Mouse (Mus musculus) hindbrain, embryonic 14.5 days (tissue): ENCODE data around the gene Pbld1. TPM values are rescaled to one million over a fixed set of nuclear protein-coding genes. Genes with fewer than 3 reads are reported as not detected.
"Not testable (repeated sequence)": the region's sequence is repeated elsewhere in the genome, so short reads cannot be mapped to it uniquely, and the experiment has no call there.

ENCODE experiments used
- ATAC-seq: fragments of 200-750 bp; cut with Nextera tagmentation; 2 replicates; pipeline ENCODE4 v1.8.0; 2017; ENCODE audit warnings: moderate number of reproducible peaks, mild to moderate bottlenecking, moderate TSS enrichment, moderate library complexity; ENCODE audit not compliant: low FRiP score
- DNase-seq: peaks from one replicate; pipeline ENCODE4 v3.0.0-alpha.2; 2015; ENCODE audit warnings: low spot score
- H3K27ac ChIP-seq: fragments of 300-500 bp; sonication (generic); 2 replicates; pipeline ENCODE4 v1.5.1; 2014; ENCODE audit warnings: mild to moderate bottlenecking, moderate library complexity
- H3K27me3 ChIP-seq: fragments of 300-500 bp; sonication (generic); 2 replicates; pipeline ENCODE4 v1.6.1; 2014; ENCODE audit warnings: mild to moderate bottlenecking, low read length, mixed read lengths; ENCODE audit not compliant: control insufficient read depth, insufficient read depth
- H3K36me3 ChIP-seq: fragments of 300-500 bp; sonication (generic); replicated peaks from 2 replicates; pipeline ENCODE4 v1.6.1; 2014; ENCODE audit not compliant: control insufficient read depth, insufficient read depth
- H3K4me1 ChIP-seq: fragments of 300-500 bp; sonication (generic); replicated peaks from 2 replicates; pipeline ENCODE4 v1.6.1; 2014; ENCODE audit warnings: antibody characterized with exemption, low read length, mixed read lengths; ENCODE audit not compliant: control insufficient read depth, insufficient read depth
- H3K4me2 ChIP-seq: fragments of 300-500 bp; sonication (generic); replicated peaks from 2 replicates; pipeline ENCODE4 v1.6.1; 2014; ENCODE audit warnings: mild to moderate bottlenecking, moderate library complexity
- H3K4me3 ChIP-seq: fragments of 300-500 bp; sonication (generic); replicated peaks from 2 replicates; pipeline ENCODE4 v1.5.1; 2014; ENCODE audit warnings: mild to moderate bottlenecking, low read length
- H3K9ac ChIP-seq: fragments of 300-500 bp; sonication (generic); 2 replicates; pipeline ENCODE4 v1.6.1; 2014
- H3K9me3 ChIP-seq: fragments of 300-500 bp; sonication (generic); 2 replicates; pipeline ENCODE4 v1.6.1; 2016; ENCODE audit warnings: low read length; ENCODE audit not compliant: control insufficient read depth
- WGBS: fragments of 180-500 bp; shearing (Covaris S2); extraction: QIAGEN DNeasy Blood & Tissue Kit; methylation state at CpG from one replicate; pipeline ENCODE4 v1.1.7; 2014; 5-methylcytosine and 5-hydroxymethylcytosine counted together
- polyA plus RNA-seq: library from polyadenylated mRNA; unstranded; fragments of >200 nt; fragmentation: Nextera tagmentation; extraction: Ambion mirVana; gene quantifications from 2 replicates; pipeline ENCODE4 v1.2.1, GENCODE M21; 2014

Gene Pbld1
- polyA plus RNA-seq, 1 experiment from 2014 or later = 0.75 TPM

DNA sequence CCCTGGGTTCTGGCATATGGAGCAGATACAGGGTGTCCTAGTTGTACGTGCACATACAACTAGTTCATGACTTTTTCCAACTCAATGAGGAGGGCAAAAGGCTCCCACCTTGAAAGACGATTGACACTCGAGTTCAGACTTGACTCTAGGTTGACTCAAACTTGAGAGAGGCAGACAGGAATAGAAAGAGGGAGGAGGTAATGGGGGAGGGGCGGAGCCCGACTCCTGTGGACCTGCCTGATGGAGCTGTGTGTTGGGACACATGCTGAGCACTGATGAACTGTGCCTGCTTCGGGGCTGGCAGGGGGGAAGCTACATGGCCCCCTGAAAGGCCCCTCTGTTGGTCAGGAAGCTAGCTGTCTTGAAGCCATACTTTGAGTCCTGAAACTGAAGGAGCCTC, 7.0 kb upstream of the Pbld1 start:
- ATAC-seq (no peak), DNase-seq (no peak)
- Histone ChIP-seq H3K9ac (no peak overlapping the region), H3K27me3 (no peaks in the 10 kb centered on the region), H3K4me3 (no peak overlapping the region), H3K27ac (no peak overlapping the region), H3K4me1 (no peaks in the 10 kb centered on the region), H3K36me3 (no peaks in the 10 kb centered on the region), H3K4me2 (no peak overlapping the region), H3K9me3 (no peaks in the 10 kb centered on the region)
- 53% methylated on average over 6 of the region's 6 CpGs for WGBS

DNA sequence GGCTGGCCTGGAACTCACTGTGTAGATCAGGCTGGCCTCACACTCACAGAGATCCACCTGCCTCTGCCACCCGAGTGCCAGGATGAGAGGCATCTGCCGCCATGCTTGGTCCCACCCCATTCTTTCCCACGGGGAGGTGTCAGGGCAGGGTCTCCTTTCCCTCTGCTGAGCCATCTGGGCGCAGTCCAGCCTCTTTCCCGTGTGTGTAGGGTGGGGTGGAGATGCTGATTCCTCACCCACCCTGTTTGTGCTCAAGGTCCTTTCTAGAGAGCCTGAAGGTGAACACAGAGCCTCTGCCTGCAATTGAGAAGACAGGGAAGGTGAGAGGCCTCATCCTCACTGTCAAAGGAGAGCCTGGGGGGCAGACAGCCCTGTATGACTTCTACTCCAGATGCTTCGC, 5.9 kb upstream of the Pbld1 start:
- H3K4me2 ChIP-seq, H3K27me3 ChIP-seq, H3K9ac ChIP-seq, H3K4me3 ChIP-seq, H3K4me1 ChIP-seq, H3K36me3 ChIP-seq, ATAC-seq, H3K27ac ChIP-seq, DNase-seq, H3K9me3 ChIP-seq: not testable (repeated sequence)
- 89% methylated on average over 6 of the region's 6 CpGs for WGBS

DNA sequence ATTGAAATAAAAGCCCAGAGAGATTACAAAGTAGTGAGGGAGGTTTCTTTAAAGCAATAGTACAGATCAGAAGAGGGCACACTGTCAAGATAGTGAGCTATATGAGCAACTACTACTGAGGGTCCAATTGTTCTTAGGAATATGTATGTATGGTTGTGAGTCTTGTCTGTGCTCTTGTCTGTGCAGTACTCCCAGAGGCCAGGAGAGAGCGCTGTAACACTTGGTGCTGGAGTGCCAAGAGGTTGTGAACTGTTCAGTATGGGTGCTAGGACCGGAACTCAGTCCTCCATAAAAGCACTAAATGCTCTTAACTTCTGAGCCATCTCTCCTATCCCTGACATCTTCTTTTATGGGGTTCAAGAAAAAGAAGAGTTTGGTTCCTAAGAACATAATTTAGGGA, 5.4 kb upstream of the Pbld1 start:
- no peaks in the 10 kb centered on the region for H3K36me3 ChIP-seq
- no peak overlapping the region for H3K4me2 ChIP-seq
- no peaks in the 10 kb centered on the region for H3K9me3 ChIP-seq
- H3K27me3 ChIP-seq = no peaks in the 10 kb centered on the region
- ATAC-seq (no peak), DNase-seq (no peak)
- no peak overlapping the region for H3K27ac ChIP-seq
- H3K9ac ChIP-seq = no peak overlapping the region
- H3K4me3 ChIP-seq = no peak overlapping the region
- 83% methylated on average over 2 of the region's 2 CpGs for WGBS
- no peaks in the 10 kb centered on the region for H3K4me1 ChIP-seq

DNA sequence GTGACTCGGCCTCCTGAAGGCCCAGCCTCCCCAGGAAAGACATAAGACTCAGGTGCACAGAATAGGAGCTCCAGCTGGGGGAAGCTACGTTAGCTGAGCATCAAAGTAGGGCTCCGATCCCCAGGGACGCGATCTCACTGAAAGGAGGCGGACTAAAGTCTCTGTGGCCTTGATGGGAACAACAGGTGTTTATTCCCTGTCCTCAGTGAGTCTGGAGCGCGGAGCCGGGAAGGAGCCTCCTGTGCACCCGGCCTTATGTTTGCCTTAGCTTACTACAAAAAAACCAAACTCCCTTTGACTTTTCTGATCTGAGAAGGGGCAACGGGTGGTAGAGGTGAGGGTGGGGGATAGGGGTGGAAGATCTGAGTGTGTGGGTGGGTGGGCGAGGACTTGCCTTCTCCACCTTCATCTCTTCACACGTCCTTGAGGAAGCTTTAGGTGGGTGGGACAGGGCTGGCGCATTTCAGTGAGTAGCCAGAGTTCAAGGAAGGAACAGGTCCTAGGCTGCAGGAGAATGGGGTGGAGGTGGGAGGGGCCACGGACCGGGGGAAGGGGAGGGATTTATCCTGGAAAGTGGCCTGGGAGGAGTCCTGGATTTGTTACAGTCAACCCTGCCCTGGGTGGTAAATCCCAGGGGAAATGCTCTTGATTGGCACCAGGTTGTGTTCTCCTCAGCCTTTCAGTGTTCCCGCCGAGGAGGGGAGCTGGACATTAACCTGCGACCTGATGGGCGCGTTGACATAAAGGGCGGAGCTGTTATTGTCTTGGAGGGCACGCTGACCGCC, 2.8 kb upstream of the Pbld1 start:
- Histone ChIP-seq H3K4me1 (no peaks in the 10 kb centered on the region), H3K27ac (no peak overlapping the region), H3K9ac (no peak overlapping the region), H3K27me3 (no peaks in the 10 kb centered on the region), H3K4me2 (no peak overlapping the region), H3K4me3 (no peak overlapping the region), H3K36me3 (no peaks in the 10 kb centered on the region), H3K9me3 (no peaks in the 10 kb centered on the region)
- DNase-seq (no peak), ATAC-seq (no peak)
- WGBS = 41% methylated on average over 24 of the region's 24 CpGs

DNA sequence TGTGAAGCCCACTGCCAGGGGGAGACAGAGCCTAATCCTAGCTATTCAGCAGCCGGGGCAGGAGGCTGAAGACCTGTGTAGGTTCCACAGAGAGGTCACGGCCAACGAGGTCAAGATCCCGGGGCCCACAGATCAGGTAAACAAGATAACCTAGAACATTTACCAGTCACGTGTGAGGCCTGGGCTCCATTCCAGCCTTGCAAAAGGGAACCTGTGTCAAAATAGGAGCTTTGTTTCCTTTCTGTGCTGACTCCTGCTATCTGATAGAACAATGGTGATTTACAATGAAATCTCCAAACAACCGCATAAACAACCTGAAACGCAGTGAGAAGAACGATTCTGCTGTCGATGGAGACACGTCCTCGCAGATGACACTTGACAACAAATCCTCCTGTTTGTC, 444 bp downstream of the Pbld1 start:
- 72% methylated on average over 11 of the region's 11 CpGs for WGBS
- no peaks in the 10 kb centered on the region for H3K36me3 ChIP-seq

DNA sequence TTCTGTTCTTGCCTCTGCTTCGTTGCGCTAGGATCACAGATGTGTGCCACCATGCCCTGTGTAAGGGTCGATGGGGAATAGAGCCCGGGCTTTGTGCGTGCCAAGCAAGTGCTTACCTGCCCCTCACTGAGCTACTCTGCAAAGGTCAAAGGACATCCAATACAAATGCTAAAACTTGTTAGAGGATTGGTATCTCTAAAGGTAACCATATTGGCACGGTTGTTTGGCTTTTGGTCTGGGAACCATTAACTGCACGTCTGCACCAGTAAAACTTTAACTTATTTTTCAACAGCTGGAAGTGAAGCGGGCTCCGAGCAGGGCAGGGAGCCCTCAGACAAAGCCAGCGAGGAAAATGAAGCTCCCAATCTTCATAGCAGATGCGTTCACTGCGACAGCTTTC, 1.3 kb downstream of the Pbld1 start:
- no peaks in the 10 kb centered on the region for H3K36me3 ChIP-seq
- no peak overlapping the region for H3K9ac ChIP-seq
- H3K9me3 ChIP-seq = no peaks in the 10 kb centered on the region
- H3K4me2 ChIP-seq = no peak overlapping the region
- WGBS = 71% methylated on average over 12 of the region's 12 CpGs
- DNase-seq = no peak
- no peak for ATAC-seq
- no peaks in the 10 kb centered on the region for H3K27me3 ChIP-seq
- no peak overlapping the region for H3K4me3 ChIP-seq
- H3K27ac ChIP-seq = no peak overlapping the region
- H3K4me1 ChIP-seq = no peaks in the 10 kb centered on the region

More for the DNA sequence above, 444 bp downstream of the Pbld1 start:
- Histone ChIP-seq H3K27ac (no peak overlapping the region), H3K4me2 (no peak overlapping the region), H3K4me1 (no peaks in the 10 kb centered on the region), H3K9ac (no peak overlapping the region), H3K9me3 (no peaks in the 10 kb centered on the region), H3K27me3 (no peaks in the 10 kb centered on the region), H3K4me3 (no peak overlapping the region)
- ATAC-seq (no peak), DNase-seq (no peak)

DNA sequence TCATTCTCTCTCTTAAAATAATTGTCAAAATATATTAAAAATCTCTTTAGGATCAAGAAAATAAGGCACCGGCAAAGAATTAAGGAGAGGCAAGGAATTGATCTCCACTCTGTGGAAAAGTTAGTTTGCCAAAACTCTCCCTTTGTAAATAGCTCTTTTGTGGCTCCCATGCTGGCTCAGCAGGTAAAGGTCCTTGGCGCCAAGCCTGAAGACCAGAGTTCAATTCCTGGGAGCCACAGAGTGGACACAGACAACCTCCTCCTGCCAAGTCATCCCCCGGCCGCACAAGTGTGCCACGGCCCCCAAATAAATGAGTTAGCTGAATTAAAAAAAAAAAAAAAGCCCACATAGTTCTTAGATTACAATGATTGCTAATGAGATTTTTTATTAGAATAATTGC, 2.7 kb downstream of the Pbld1 start:
- Histone ChIP-seq H3K27ac (no peak overlapping the region), H3K36me3 (no peaks in the 10 kb centered on the region), H3K4me1 (no peaks in the 10 kb centered on the region), H3K4me2 (no peak overlapping the region), H3K9me3 (no peaks in the 10 kb centered on the region), H3K27me3 (no peaks in the 10 kb centered on the region), H3K4me3 (no peak overlapping the region), H3K9ac (no peak overlapping the region)
- WGBS = 95% methylated on average over 5 of the region's 5 CpGs
- DNase-seq (no peak), ATAC-seq (no peak)

DNA sequence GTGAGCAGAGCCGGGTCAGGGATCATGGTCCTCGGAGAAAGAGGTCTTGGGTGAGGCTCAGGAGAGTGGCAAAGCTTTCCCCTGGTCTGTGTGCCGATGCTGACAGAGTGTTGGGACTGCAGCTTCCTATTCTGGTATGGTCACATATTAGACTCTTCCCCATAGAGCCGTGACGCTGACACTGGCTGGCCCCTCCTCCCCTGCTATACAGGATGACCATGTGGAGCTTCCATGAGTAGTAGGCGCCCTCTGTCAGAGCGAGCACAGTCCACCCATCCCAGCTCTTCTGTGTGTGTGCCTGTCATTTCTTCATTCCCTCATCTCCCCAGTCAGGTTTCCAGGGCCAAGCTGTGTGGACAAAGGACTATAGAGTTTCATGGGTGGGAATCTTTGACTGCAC, 3.4 kb downstream of the Pbld1 start:
- Histone ChIP-seq H3K4me3 (no peak overlapping the region), H3K36me3 (no peaks in the 10 kb centered on the region), H3K9ac (no peak overlapping the region), H3K27ac (no peak overlapping the region), H3K9me3 (no peaks in the 10 kb centered on the region), H3K4me2 (no peak overlapping the region), H3K27me3 (no peaks in the 10 kb centered on the region), H3K4me1 (no peaks in the 10 kb centered on the region)
- ATAC-seq (no peak), DNase-seq (no peak)
- WGBS = 56% methylated on average over 7 of the region's 7 CpGs

DNA sequence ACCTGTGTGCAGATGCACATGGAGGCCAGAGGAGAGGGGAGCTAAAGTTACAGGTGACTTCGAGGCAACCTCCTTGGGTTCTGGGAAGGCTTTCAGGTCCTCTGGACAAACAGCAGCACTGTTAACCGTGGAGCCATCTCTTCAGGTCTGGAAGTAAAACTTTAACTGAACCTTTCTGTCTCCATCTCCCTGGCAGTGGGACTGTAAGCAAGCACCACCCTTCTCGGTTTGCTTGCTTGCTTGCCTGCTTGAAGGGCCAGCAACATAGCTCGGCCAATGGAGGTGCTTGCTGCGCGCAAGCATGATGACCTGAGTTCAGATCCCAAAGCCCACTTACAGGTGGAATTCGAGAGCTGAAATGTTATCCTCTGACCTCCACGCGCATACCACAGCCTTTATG, 4.6 kb downstream of the Pbld1 start:
- Histone ChIP-seq H3K4me3 (no peak overlapping the region), H3K4me2 (no peak overlapping the region), H3K9ac (no peak overlapping the region), H3K36me3 (no peaks in the 10 kb centered on the region), H3K27me3 (no peaks in the 10 kb centered on the region), H3K27ac (no peak overlapping the region), H3K9me3 (no peaks in the 10 kb centered on the region), H3K4me1 (no peaks in the 10 kb centered on the region)
- ATAC-seq (no peak), DNase-seq (no peak)
- WGBS = 89% methylated on average over 9 of the region's 9 CpGs

DNA sequence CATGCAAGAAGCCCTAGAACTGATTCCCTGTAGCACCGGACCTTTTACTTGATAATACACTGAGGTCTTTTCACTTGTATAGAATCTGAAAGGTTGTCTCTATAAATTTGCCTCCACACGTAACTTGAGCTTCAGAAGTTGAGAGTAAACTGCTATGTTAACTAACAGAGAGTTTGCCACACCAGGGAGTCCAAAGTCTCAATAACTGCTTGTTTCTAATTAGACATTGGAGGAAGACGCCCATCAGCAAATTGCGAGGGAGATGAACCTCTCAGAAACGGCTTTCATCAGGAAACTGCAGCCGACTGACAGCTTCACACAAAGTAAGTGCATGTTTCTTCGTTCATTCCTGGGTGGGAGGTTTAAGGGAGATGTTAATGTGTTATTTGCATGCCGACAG, 5.6 kb downstream of the Pbld1 start:
- Histone ChIP-seq H3K4me3 (no peak overlapping the region), H3K36me3 (no peaks in the 10 kb centered on the region), H3K4me1 (no peaks in the 10 kb centered on the region), H3K27ac (no peak overlapping the region), H3K27me3 (no peaks in the 10 kb centered on the region), H3K9me3 (no peaks in the 10 kb centered on the region), H3K4me2 (no peak overlapping the region), H3K9ac (no peak overlapping the region)
- DNase-seq = no peak
- ATAC-seq = no peak
- 61% methylated on average over 8 of the region's 8 CpGs for WGBS
